Mouse (Mus musculus) embryonic facial prominence, embryonic 14.5 days (tissue): ENCODE results near the gene Efcab5. TPM values are rescaled to one million over a fixed set of nuclear protein-coding genes. Genes with fewer than 3 reads are reported as not detected.
A peak's percentile ranks its signal among the peaks of the same experiment; 100 is the strongest.

Experiments
- ATAC-seq: fragments of 200-750 bp; cut with Nextera tagmentation; 2 replicates; pipeline ENCODE4 v1.8.0; 2017; ENCODE audit warnings: low read depth, moderate number of reproducible peaks, moderate TSS enrichment
- DNase-seq: peaks from one replicate; pipeline ENCODE4 v3.0.0-alpha.2; 2015; ENCODE audit warnings: low spot score
- H3K27ac ChIP-seq: fragments of 300-500 bp; sonication (generic); replicated peaks from 2 replicates; pipeline ENCODE4 v1.5.1; 2014; ENCODE audit warnings: low read depth, mild to moderate bottlenecking, low read length, moderate library complexity
- H3K27me3 ChIP-seq: fragments of 300-500 bp; sonication (generic); replicated peaks from 2 replicates; pipeline ENCODE4 v1.6.1; 2014; ENCODE audit warnings: low read length; ENCODE audit not compliant: control insufficient read depth, insufficient read depth
- H3K36me3 ChIP-seq: fragments of 300-500 bp; sonication (generic); 2 replicates; pipeline ENCODE4 v1.6.1; 2014; ENCODE audit warnings: low read length, mixed read lengths; ENCODE audit not compliant: control insufficient read depth, insufficient read depth
- H3K4me1 ChIP-seq: fragments of 300-500 bp; sonication (generic); 2 replicates; pipeline ENCODE4 v1.6.1; 2014; ENCODE audit warnings: antibody characterized with exemption, low read length; ENCODE audit not compliant: control insufficient read depth, insufficient read depth
- H3K4me2 ChIP-seq: fragments of 300-500 bp; sonication (generic); 2 replicates; pipeline ENCODE4 v1.6.1; 2014; ENCODE audit warnings: low read depth, mild to moderate bottlenecking, low read length, moderate library complexity, mixed read lengths
- H3K4me3 ChIP-seq: fragments of 300-500 bp; sonication (generic); 2 replicates; pipeline ENCODE4 v1.5.1; 2014; ENCODE audit warnings: low read depth, mild to moderate bottlenecking, low read length
- H3K9ac ChIP-seq: fragments of 300-500 bp; sonication (generic); 2 replicates; pipeline ENCODE4 v1.6.1; 2014; ENCODE audit warnings: low read depth, mild to moderate bottlenecking, low read length, moderate library complexity, mixed read lengths
- H3K9me3 ChIP-seq: fragments of 300-500 bp; sonication (generic); 2 replicates; pipeline ENCODE4 v1.6.1; 2016; ENCODE audit warnings: low read length; ENCODE audit not compliant: control insufficient read depth
- WGBS: fragments of 180-500 bp; shearing (Covaris S2); extraction: QIAGEN DNeasy Blood & Tissue Kit; methylation state at CpG from one replicate; pipeline ENCODE4 v1.1.7; 2014; 5-methylcytosine and 5-hydroxymethylcytosine counted together
- microRNA counts: library from miRNA; unstranded; fragments of <30 nt; microRNA quantifications from one replicate; lab custom pipeline; 2017
- microRNA-seq: library from miRNA; unstranded; fragments of <30 nt; microRNA quantifications from one replicate; pipeline ENCODE4, GENCODE M21; 2016; ENCODE audit warnings: borderline number of aligned reads
- polyA plus RNA-seq: library from polyadenylated mRNA; unstranded; fragments of >200 nt; fragmentation: Nextera tagmentation; extraction: Ambion mirVana; gene quantifications from 2 replicates; pipeline ENCODE4 v1.2.1, GENCODE M21; 2014

Gene Efcab5
- polyA plus RNA-seq, 1 experiment from 2014 or later: 0.50 TPM

- no peaks in the 10 kb centered on the region for H3K9me3 ChIP-seq
- DNase-seq (no peak), ATAC-seq (no peak)
- no peak overlapping the region for H3K4me2 ChIP-seq
- no peaks in the 10 kb centered on the region; the same call in 1 of the 2 replicates for H3K4me1 ChIP-seq
- WGBS: 82% methylated on average over 4 of the region's 4 CpGs
- peaks cover 22% of the 10 kb centered on the region for H3K36me3 ChIP-seq
- no peak overlapping the region for H3K4me3 ChIP-seq
- H3K27ac ChIP-seq: no peak overlapping the region
- no peaks in the 10 kb centered on the region for H3K27me3 ChIP-seq
- H3K9ac ChIP-seq: no peak overlapping the region
Observed at GRCm38 (mm10) chr11:77041891-77042290, 146.9 kb downstream of the Efcab5 start.

MicroRNA genes within 50 kb of the gene (microRNA counts, 519-probe panel; counts per million panel counts)
- microRNA mmu-miR-423-3p (lab: Ali Mortazavi, UCI) (2,877 counts per million, percentile 66 among the panel's probes with 10 or more counts), microRNA mmu-miR-423-5p (lab: Ali Mortazavi, UCI) (2,858 counts per million, percentile 65 among the panel's probes with 10 or more counts)

Small RNAs within 50 kb of the gene (microRNA-seq; reads per million reads assigned to microRNA genes)
- 2,720 reads per million, percentile 84 among the genes with 10 or more reads in this experiment for gene Mir423

Other genes starting within 250 kb of the Efcab5 start
- 0.73 and 2.2 TPM in 2 replicates for gene Slc6a4, start 190.4 kb downstream of the Efcab5 start, polyA plus RNA-seq
- 59.0 and 63.6 TPM in 2 replicates for gene Nsrp1, start 110.5 kb downstream of the Efcab5 start, polyA plus RNA-seq
- gene Ssh2, start 27.3 kb upstream of the Efcab5 start, polyA plus RNA-seq: 11.3 and 11.9 TPM in 2 replicates